Mouse (Mus musculus) embryonic facial prominence, embryonic 13.5 days (tissue): ENCODE measurements around the gene Acad9. TPM values are rescaled to one million over a fixed set of nuclear protein-coding genes. Genes with fewer than 3 reads are reported as not detected.

Experiments used
- ATAC-seq: fragments of 200-750 bp; cut with Nextera tagmentation; 2 replicates; pipeline ENCODE4 v1.8.0; 2017; ENCODE audit warnings: low read depth; ENCODE audit not compliant: insufficient number of reproducible peaks, insufficient read depth, low FRiP score, low TSS enrichment
- H3K27ac ChIP-seq: fragments of 300-500 bp; sonication (generic); 2 replicates; pipeline ENCODE4 v1.5.1; 2015; ENCODE audit warnings: moderate library complexity, mild to moderate bottlenecking, inconsistent platforms
- H3K27me3 ChIP-seq: fragments of 300-500 bp; sonication (generic); 2 replicates; pipeline ENCODE4 v1.6.1; 2015; ENCODE audit warnings: mild to moderate bottlenecking, inconsistent platforms
- H3K36me3 ChIP-seq: fragments of 300-500 bp; sonication (generic); 2 replicates; pipeline ENCODE4 v1.6.1; 2015; ENCODE audit warnings: mild to moderate bottlenecking, inconsistent platforms
- H3K4me1 ChIP-seq: fragments of 300-500 bp; sonication (generic); 2 replicates; pipeline ENCODE4 v1.6.1; 2015; ENCODE audit warnings: inconsistent platforms
- H3K4me2 ChIP-seq: fragments of 300-500 bp; sonication (generic); 2 replicates; pipeline ENCODE4 v1.6.1; 2015; ENCODE audit warnings: moderate library complexity, mild to moderate bottlenecking, inconsistent platforms
- H3K4me3 ChIP-seq: fragments of 300-500 bp; sonication (generic); 2 replicates; pipeline ENCODE4 v1.5.1; 2015; ENCODE audit warnings: mild to moderate bottlenecking, inconsistent platforms
- H3K9ac ChIP-seq: fragments of 300-500 bp; sonication (generic); 2 replicates; pipeline ENCODE4 v1.6.1; 2015; ENCODE audit warnings: mild to moderate bottlenecking, inconsistent platforms
- H3K9me3 ChIP-seq: fragments of 300-500 bp; sonication (generic); 2 replicates; pipeline ENCODE4 v1.6.1; 2016; ENCODE audit warnings: inconsistent platforms
- whole genome bisulfite sequencing: fragments of 180-500 bp; shearing (Covaris S2); methylation state at CpG from one replicate; pipeline ENCODE4 v1.1.7; 2015; ENCODE audit warnings: mixed read lengths; 5-methylcytosine and 5-hydroxymethylcytosine counted together
- polyA plus RNA-seq: library from polyadenylated mRNA; unstranded; fragments of >200 nt; fragmentation: Nextera tagmentation; extraction: Ambion mirVana; gene quantifications from 2 replicates; pipeline ENCODE4 v1.2.1, GENCODE M21; 2015

The Acad9 gene
- polyA plus RNA-seq, 1 experiment from 2014 or later: 105 TPM

- Histone ChIP-seq H3K9me3 (no peaks in the 10 kb centered on the region), H3K36me3 (peaks cover 23% of the 10 kb centered on the region), H3K4me2 (peak overlapping the region; percentile 85; the same call in 1 of the 2 replicates), H3K4me3 (no peak overlapping the region), H3K4me1 (peaks cover 15% of the 10 kb centered on the region), H3K27ac (no peak overlapping the region), H3K9ac (no peak overlapping the region), H3K27me3 (peaks cover 8% of the 10 kb centered on the region; the same call in 1 of the 2 replicates)
- no peak for ATAC-seq
- WGBS: 80% methylated on average over 6 of the region's 6 CpGs
Measured at GRCm38 (mm10) chr3:36067731-36068130, 2.0 kb downstream of the Acad9 start.

- peaks cover 44% of the 10 kb centered on the region for H3K36me3 ChIP-seq
- H3K4me1 ChIP-seq: peaks cover 15% of the 10 kb centered on the region
- no peak overlapping the region for H3K9ac ChIP-seq
- no peak overlapping the region for H3K4me2 ChIP-seq
- no peak overlapping the region for H3K27ac ChIP-seq
- no peaks in the 10 kb centered on the region for H3K9me3 ChIP-seq
- ATAC-seq: no peak
- no peak overlapping the region for H3K4me3 ChIP-seq
- no peaks in the 10 kb centered on the region for H3K27me3 ChIP-seq
- 93% methylated on average over 4 of the region's 4 CpGs for WGBS
Measured at GRCm38 (mm10) chr3:36070436-36070835, 4.7 kb downstream of the Acad9 start.

GRCm38 (mm10) chr3:36071047-36071446 lies 5.3 kb downstream of the Acad9 start:
- Histone ChIP-seq H3K4me3 (no peak overlapping the region), H3K9me3 (no peaks in the 10 kb centered on the region), H3K4me1 (peaks cover 15% of the 10 kb centered on the region), H3K9ac (no peak overlapping the region), H3K36me3 (peaks cover 51% of the 10 kb centered on the region), H3K4me2 (no peak overlapping the region), H3K27ac (no peak overlapping the region), H3K27me3 (no peaks in the 10 kb centered on the region)
- ATAC-seq: no peak
- 95% methylated on average over 5 of the region's 5 CpGs for WGBS

GRCm38 (mm10) chr3:36074231-36074630 lies 8.5 kb downstream of the Acad9 start:
- no peak overlapping the region for H3K4me3 ChIP-seq
- no peak overlapping the region for H3K9ac ChIP-seq
- H3K27me3 ChIP-seq: no peaks in the 10 kb centered on the region
- H3K27ac ChIP-seq: no peak overlapping the region
- H3K36me3 ChIP-seq: peaks cover 76% of the 10 kb centered on the region
- H3K4me1 ChIP-seq: no peaks in the 10 kb centered on the region
- no peaks in the 10 kb centered on the region for H3K9me3 ChIP-seq
- no peak overlapping the region for H3K4me2 ChIP-seq
- WGBS: 96% methylated on average over 6 of the region's 6 CpGs
- no peak for ATAC-seq

- no peak for ATAC-seq
- Histone ChIP-seq H3K4me1 (no peaks in the 10 kb centered on the region), H3K27me3 (no peaks in the 10 kb centered on the region), H3K9me3 (no peaks in the 10 kb centered on the region), H3K27ac (no peak overlapping the region), H3K4me3 (no peak overlapping the region), H3K36me3 (peaks cover 81% of the 10 kb centered on the region), H3K9ac (no peak overlapping the region), H3K4me2 (no peak overlapping the region)
- WGBS: 90% methylated on average over 6 of the region's 6 CpGs
Measured at GRCm38 (mm10) chr3:36075466-36075865, 9.7 kb downstream of the Acad9 start.

GRCm38 (mm10) chr3:36077386-36077785 lies 11.6 kb downstream of the Acad9 start:
- Histone ChIP-seq H3K9me3 (no peaks in the 10 kb centered on the region), H3K4me1 (no peaks in the 10 kb centered on the region), H3K36me3 (peaks cover 91% of the 10 kb centered on the region), H3K9ac (no peak overlapping the region), H3K4me2 (no peak overlapping the region), H3K4me3 (no peak overlapping the region), H3K27ac (no peak overlapping the region), H3K27me3 (no peaks in the 10 kb centered on the region)
- no peak for ATAC-seq
- WGBS: 90% methylated on average over 3 of the region's 3 CpGs

- H3K27me3 ChIP-seq: no peaks in the 10 kb centered on the region
- H3K4me2 ChIP-seq: no peak overlapping the region
- H3K4me3 ChIP-seq: no peak overlapping the region
- WGBS: 87% methylated on average over 5 of the region's 5 CpGs
- H3K36me3 ChIP-seq: peaks cover 97% of the 10 kb centered on the region
- H3K27ac ChIP-seq: no peak overlapping the region
- no peaks in the 10 kb centered on the region for H3K9me3 ChIP-seq
- no peak overlapping the region for H3K9ac ChIP-seq
- ATAC-seq: no peak
- no peaks in the 10 kb centered on the region for H3K4me1 ChIP-seq
Measured at GRCm38 (mm10) chr3:36079886-36080285, 14.1 kb downstream of the Acad9 start.

- 92% methylated on average over 5 of the region's 5 CpGs for WGBS
- Histone ChIP-seq H3K4me2 (no peak overlapping the region), H3K27ac (no peak overlapping the region), H3K36me3 (peaks cover 97% of the 10 kb centered on the region), H3K4me1 (no peaks in the 10 kb centered on the region), H3K4me3 (no peak overlapping the region), H3K9me3 (no peaks in the 10 kb centered on the region), H3K9ac (no peak overlapping the region), H3K27me3 (no peaks in the 10 kb centered on the region)
- no peak for ATAC-seq
Measured at GRCm38 (mm10) chr3:36080741-36081140, 15.0 kb downstream of the Acad9 start.

- Histone ChIP-seq H3K27me3 (no peaks in the 10 kb centered on the region), H3K9ac (no peak overlapping the region), H3K4me2 (no peak overlapping the region), H3K9me3 (no peaks in the 10 kb centered on the region), H3K36me3 (peaks cover 95% of the 10 kb centered on the region), H3K27ac (no peak overlapping the region), H3K4me1 (no peaks in the 10 kb centered on the region), H3K4me3 (no peak overlapping the region)
- ATAC-seq: no peak
- 93% methylated on average over 4 of the region's 4 CpGs for WGBS
Measured at GRCm38 (mm10) chr3:36082843-36083242, 17.1 kb downstream of the Acad9 start.

- no peak overlapping the region for H3K9ac ChIP-seq
- H3K9me3 ChIP-seq: no peaks in the 10 kb centered on the region
- no peak overlapping the region for H3K27ac ChIP-seq
- H3K36me3 ChIP-seq: peaks cover 95% of the 10 kb centered on the region
- H3K4me3 ChIP-seq: no peak overlapping the region
- H3K4me1 ChIP-seq: no peaks in the 10 kb centered on the region
- H3K4me2 ChIP-seq: no peak overlapping the region
- no peaks in the 10 kb centered on the region for H3K27me3 ChIP-seq
- 96% methylated on average over 7 of the region's 7 CpGs for WGBS
- ATAC-seq: no peak
Measured at GRCm38 (mm10) chr3:36083381-36083780, 17.6 kb downstream of the Acad9 start.

GRCm38 (mm10) chr3:36085394-36085793 lies 19.6 kb downstream of the Acad9 start:
- Histone ChIP-seq H3K36me3 (peaks cover 95% of the 10 kb centered on the region), H3K4me3 (no peak overlapping the region), H3K27me3 (no peaks in the 10 kb centered on the region), H3K4me2 (no peak overlapping the region), H3K4me1 (no peaks in the 10 kb centered on the region), H3K27ac (no peak overlapping the region), H3K9ac (no peak overlapping the region), H3K9me3 (no peaks in the 10 kb centered on the region)
- ATAC-seq: no peak
- 92% methylated on average over 5 of the region's 5 CpGs for WGBS

GRCm38 (mm10) chr3:36087591-36087990 lies 21.8 kb downstream of the Acad9 start:
- Histone ChIP-seq H3K27me3 (no peaks in the 10 kb centered on the region), H3K4me2 (no peak overlapping the region), H3K9ac (no peak overlapping the region), H3K36me3 (peaks cover 88% of the 10 kb centered on the region), H3K4me3 (no peak overlapping the region), H3K9me3 (no peaks in the 10 kb centered on the region), H3K27ac (no peak overlapping the region), H3K4me1 (no peaks in the 10 kb centered on the region)
- ATAC-seq: no peak
- 89% methylated on average over 9 of the region's 9 CpGs for WGBS

GRCm38 (mm10) chr3:36095371-36095770 lies 29.6 kb downstream of the Acad9 start:
- no peaks in the 10 kb centered on the region for H3K27me3 ChIP-seq
- 90% methylated on average over 2 of the region's 2 CpGs for WGBS
- H3K4me2 ChIP-seq: no peak overlapping the region
- H3K36me3 ChIP-seq: peaks cover 26% of the 10 kb centered on the region
- no peak overlapping the region for H3K9ac ChIP-seq
- H3K4me1 ChIP-seq: no peaks in the 10 kb centered on the region
- ATAC-seq: no peak
- H3K4me3 ChIP-seq: no peak overlapping the region
- no peak overlapping the region for H3K27ac ChIP-seq
- H3K9me3 ChIP-seq: no peaks in the 10 kb centered on the region; the same call in 1 of the 2 replicates
